Mouse (Mus musculus) adipose tissue, adult 10 weeks (tissue): ENCODE data around the gene D17Wsu92e. TPM values are rescaled to one million over a fixed set of nuclear protein-coding genes. Genes with fewer than 3 reads are reported as not detected.

Source experiments
- polyA plus RNA-seq: library from polyadenylated mRNA; stranded (reverse); fragments of 350-450 nt; fragmentation: Illumina TruSeq; extraction: RNeasy Lipid Tissue Mini Kit (QIAGEN cat#74804); gene quantifications from one replicate; pipeline ENCODE4 v1.2.3, GENCODE M21; 2014; ENCODE audit warnings: low read depth, low replicate concordance

The D17Wsu92e gene
- polyA plus RNA-seq = 83.1 TPM

DNA sequence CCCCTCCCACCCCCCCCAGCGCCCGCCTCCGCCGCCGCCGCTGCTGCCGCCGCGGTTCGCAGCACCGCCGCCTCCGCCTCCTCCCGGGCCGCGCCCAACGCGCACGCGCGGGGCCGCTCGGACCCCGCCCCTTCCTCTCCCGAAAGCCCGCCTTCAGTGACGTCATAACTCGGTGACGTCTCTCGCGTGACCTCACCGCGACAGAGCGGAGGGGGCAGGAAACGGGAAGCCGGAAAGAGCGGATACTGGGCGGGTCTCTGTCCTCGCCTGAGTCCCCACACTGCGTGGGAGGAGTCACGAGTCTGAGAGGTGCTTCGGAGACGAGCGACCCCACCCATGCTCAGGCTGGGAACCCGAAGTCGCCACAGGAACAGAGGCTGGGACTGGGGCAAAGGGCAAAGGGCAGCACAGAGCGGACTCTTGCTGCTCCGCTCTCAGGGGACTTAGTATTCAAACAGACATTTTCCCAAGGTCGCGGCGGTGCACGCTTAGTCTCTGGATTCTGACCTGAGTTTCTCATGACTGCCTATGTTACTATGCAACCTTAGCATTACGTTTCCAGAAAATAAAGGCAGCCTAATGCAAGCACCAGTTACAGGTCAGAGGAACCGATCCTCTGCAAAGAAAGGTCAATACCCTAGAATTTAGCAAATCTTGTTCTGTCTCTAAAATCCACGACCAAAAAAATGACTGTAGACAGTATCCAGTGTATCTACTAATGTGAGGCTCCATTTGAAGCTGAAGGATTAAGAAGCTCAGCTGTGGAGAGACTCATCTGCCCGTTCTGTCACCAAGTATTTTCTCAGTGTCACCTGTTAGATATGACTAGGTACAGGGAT is at the start of gene D17Wsu92e:
Gene D17Wsu92e (minus strand): TSS at position 81 of the 839 bp plus-strand sequence.

GRCm38 (mm10) chr17:27856265-27856797 is 35.9 kb upstream of the D17Wsu92e start, which contains the start of gene Uhrf1bp1:
Gene Uhrf1bp1, plus strand, starts transcription at chr17:27856441.

DNA sequence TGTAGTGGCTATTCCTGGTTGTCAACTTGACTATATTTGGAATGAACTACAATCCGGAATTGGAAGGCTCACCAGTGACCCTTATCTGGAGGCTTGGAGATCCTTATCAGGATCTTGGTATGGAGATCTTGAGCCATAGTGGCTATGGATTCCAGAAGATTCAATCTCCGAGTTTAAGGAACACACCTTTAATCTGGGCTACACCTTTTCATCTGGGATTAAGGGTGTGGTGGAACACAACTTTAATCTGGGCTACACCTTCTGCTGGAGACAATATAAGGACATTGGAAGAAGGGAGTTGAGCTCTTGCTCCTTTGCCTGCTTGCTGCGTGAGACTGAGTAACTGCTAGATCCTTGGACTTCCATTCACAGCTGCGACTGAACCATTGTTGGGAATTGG is 17.4 kb upstream of the D17Wsu92e start, which contains the start of gene Snrpc:
Gene Snrpc (plus strand): TSS at position 301 of the 400 bp plus-strand sequence.

DNA sequence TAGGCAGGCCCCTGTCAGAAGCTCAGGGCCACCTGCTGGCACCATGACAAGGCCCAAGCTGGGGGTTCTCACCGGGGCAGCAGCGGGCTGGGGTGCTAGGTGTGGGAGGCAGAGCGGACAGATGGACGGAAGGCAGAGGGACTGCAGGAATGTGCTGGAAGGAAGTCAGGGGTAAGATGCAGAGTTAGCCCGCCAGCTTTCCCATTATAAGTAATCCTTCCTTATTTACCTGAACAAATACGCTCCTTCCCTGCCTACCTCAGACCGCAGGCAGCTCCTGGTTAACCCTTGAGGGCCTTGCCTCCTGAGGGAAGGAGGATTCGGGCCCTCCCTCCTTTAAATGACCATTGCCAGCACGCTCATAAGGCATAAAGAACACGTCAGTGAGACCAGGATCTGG is 91.7 kb downstream of the D17Wsu92e start, which contains the start of gene Spdef:
Gene Spdef (minus strand): TSS at position 186 of the 400 bp plus-strand sequence.

Other genes with a start within 250 kb of the D17Wsu92e start
- 74.8 TPM for gene Nudt3, start 197.2 kb downstream of the D17Wsu92e start, polyA plus RNA-seq
- gene RPS10-NUDT3, start 185.4 kb downstream of the D17Wsu92e start, polyA plus RNA-seq = not detected
- gene Rps10, start 184.0 kb downstream of the D17Wsu92e start, polyA plus RNA-seq = 1,364 TPM
- gene Pacsin1, start 165.1 kb downstream of the D17Wsu92e start, polyA plus RNA-seq = 14.0 TPM
- 1.3 TPM for gene Spdef, start 91.7 kb downstream of the D17Wsu92e start, polyA plus RNA-seq
- 68.7 TPM for gene Snrpc, start 17.5 kb upstream of the D17Wsu92e start, polyA plus RNA-seq
- 9.0 TPM for gene Uhrf1bp1, start 35.8 kb upstream of the D17Wsu92e start, polyA plus RNA-seq
- gene Anks1, start 88.7 kb upstream of the D17Wsu92e start, polyA plus RNA-seq = 25.0 TPM
- gene Taf11, start 89.2 kb upstream of the D17Wsu92e start, polyA plus RNA-seq = 29.5 TPM